Mouse (Mus musculus) T-helper 17 cell (primary cell): ENCODE data around the gene Cox15.

Source experiments
- in situ Hi-C, 2 experiments: fragments of 300-600 bp; cut with MboI, MseI; formaldehyde crosslinking; loops; 1 replicate in 1 of 2; 2 replicates in 1 of 2; pipeline ENCODE4 v1.15.1; 2025; ENCODE audit warnings: high pct_unique_total_duplicates in 2 of 2

The Cox15 gene

DNA sequence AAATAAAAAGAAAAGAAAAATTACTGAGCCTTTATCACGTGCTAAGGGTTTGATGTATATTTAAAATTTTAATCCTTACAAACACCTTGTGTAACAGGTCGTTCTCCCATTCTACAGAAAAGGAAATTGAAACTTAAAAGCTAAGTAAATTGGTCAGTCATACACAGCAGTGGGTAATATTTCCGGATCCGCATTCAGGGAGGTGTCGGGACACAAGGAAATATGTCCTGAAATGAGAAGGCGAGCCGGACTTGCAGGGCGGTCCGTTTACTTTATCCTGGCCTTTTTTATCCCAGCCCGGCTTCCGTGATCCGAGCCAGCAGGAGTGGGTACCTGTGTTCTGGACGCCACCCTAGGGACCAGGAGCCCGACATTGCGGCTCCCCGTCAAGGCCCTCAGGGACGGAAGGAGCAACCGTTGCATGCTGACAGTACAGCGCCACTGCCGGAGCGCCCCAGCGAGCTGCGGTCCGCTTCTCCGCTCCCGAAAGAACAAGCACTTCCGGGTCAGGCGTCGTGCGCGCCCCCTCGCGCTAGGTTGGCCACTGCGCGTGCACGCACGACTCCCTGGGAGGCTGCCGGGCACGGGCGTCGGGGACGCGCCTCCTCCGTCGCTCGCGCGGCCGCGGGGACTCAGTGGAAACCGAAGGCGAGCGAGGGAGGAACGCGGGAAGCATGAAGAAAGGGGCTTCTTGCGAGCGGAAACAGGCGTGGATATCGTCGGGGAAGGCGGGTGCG, at the start of gene Cox15, which contains the start of gene Cutc:
Cox15 (minus strand) TSS at position 512 of the 737 bp plus-strand sequence.
Cutc (plus strand) TSS at position 508 of the 737 bp plus-strand sequence.
- in situ Hi-C loops: no loop called here

DNA sequence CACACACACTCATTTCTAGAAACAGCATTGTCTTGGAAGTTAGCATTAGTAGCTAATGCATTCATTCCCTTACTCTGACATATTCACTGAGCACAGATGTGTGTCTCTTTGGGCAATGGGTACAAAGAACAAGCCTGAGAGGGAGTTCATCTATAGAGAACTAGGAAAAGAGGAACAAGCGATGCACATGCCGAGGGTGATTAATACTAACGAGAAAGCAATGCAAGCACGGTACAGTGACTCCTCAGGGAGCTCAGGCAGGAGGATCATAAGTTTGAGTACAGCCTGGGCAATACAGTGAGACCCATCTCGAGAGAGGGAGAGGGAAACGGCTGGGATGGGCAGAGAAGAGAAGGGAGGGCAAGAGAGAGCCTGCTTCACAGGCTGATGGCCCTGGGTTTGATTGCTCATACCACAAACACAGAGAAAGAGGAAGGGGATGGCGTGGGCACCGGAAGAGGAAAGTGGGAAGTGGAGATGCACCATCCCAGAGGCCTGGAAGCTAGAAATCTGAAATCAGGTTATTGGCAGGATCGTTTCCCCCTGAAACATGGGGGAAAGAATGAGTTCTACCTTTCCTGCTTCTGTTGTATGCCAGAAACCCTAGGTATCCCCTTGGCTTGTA, 48.7 kb upstream of the Cox15 start:
- in situ Hi-C loops: no loop called here

DNA sequence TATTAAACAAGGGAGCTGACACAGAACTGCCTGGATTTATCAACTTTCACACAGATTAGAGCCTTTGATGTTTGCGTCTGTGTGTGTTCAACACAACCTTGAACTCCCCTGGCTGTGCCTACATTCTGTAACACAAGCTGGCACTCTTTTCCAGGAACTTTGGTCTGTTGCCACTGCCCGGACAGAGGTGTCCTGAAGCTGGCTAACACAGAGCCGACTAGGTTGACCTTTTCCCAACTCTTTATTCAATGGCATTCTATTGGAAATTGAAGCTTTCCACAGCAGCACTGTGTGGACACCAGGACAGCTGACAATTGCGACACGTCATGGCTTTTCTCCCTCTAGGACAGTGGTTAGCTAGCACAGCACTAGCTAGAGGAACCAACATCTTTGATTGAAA, 44.4 kb upstream of the Cox15 start:
- in situ Hi-C loops: loop anchor here in 1 of 2 experiments (10.0 kb wide), 1 partner anchor 822 kb away; no protein-coding TSS in a partner anchor

DNA sequence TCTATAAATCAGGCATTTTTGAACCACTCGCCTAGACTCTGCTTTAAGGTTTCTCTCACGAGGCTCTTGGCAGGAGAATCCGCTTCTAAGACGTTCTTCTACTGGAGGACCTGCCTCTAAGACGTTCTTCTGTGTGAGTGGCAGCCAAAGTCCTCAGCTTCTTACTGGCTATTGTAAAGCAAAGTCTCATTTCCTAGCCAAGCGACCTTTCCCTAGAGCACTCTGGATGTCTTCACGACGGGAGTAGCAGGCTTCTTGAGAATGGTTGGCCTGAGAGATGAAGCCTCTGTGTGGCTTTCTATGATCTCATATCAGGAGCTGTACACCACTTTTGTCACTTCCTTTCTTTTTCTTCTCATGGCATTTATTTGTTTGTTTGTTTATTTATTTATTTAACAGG, 42.7 kb upstream of the Cox15 start:
- in situ Hi-C loops: loop anchor here in 1 of 2 experiments (10.0 kb wide), 1 partner anchor 821 kb away; no protein-coding TSS in a partner anchor

DNA sequence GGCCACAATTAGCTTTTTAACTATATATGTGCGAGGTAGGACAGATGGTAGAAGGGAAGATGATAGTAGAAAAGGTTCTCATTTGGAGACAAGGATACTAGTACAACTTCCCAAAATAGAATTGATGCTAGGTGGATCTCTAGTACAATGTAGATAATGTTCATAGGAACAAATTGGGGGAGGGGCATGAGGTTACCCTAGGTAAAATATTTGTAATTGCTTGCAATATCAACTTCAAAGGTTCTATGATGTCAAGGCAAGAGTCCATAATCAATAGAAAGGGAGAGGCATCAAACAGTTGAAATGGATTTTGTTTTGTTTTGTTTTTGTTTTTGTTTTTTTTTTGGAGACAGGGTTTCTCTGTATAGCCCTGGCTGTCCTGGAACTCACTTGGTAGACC, 41.2 kb upstream of the Cox15 start:
- in situ Hi-C loops: loop anchor here in 1 of 2 experiments (10.0 kb wide), 1 partner anchor 819 kb away; no protein-coding TSS in a partner anchor

DNA sequence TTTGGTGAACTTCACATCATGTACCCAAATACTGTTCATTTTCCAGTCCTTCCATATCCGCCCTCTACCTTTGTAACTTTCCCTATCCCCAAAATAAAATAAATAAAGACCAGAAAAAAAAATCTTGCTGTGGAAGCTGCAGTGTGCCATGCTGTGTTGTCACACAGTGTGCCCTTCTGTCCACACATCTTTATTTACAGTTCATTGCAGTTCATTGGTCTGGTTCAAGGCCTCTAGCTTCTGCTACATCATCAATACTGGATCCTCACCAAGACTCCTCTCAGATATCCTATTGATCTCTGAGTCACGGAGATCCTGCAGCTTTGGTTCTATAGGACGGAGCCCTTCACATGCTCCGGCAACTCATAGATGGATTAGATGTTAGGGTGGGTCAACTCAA, 39.7 kb upstream of the Cox15 start:
- in situ Hi-C loops: loop anchor here in 1 of 2 experiments (10.0 kb wide), 1 partner anchor 818 kb away; no protein-coding TSS in a partner anchor

DNA sequence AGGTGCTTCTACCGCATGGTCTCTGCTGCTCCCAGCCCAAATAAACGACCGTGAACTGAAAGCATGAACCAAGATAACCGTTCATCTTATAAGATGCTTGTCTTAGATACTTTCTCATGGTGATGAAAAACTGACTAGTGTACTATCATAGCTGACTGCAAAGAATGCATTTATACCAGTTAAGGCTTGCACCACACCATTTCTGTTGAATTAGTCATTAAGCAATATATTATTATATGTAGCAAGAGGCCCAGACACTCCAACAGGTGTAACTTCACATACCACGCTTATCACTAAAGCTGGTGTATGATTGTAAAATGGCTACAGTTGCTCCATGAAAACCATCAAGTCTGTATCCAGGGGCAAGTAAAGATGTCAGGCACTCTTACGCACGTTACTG, 37.0 kb upstream of the Cox15 start:
- in situ Hi-C loops: loop anchor here in 1 of 2 experiments (10.0 kb wide), 2 partner anchors 815 to 1225 kb away; partner anchors contain the start of gene Lzts2

DNA sequence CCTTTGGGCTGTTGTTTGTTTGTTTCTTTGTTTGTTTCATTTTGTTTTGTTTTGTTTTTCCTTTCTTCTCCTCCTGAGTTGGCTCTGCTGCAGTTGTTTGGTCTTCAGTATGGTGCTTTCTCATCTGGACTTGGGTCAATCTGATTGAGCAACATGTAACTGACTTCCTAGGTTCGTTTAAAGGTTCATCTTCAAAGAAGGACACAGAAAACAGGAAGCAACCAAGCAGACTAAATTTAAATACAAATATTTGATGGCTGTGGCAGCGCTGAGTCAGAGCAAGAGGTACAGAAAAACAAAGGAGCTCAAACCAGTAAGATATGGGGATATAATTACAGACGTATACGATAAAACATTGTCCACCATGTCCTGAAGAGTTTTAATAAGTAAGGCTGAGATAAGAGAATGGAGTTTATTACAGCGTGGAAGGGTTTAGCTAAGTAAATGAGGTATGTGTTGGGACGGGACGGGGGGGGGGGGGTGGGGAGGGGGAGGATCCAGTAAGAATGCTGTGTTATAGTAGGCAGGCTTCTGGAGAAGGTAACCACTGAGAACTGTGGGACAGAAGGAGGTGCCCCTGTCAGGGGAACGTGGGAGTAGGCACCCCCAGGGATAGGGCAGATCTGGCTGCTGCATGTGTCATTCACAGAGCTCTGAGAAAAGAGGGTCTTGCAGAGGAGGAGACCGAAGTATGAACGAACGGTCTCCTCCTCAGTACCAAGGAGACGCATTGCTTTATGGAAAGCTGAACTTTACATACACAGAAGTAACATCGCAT, 33.6 kb upstream of the Cox15 start:
- in situ Hi-C loops: loop anchor here in 1 of 2 experiments (10.0 kb wide), 1 partner anchor 1228 kb away; the partner anchor contains the start of gene Lzts2

DNA sequence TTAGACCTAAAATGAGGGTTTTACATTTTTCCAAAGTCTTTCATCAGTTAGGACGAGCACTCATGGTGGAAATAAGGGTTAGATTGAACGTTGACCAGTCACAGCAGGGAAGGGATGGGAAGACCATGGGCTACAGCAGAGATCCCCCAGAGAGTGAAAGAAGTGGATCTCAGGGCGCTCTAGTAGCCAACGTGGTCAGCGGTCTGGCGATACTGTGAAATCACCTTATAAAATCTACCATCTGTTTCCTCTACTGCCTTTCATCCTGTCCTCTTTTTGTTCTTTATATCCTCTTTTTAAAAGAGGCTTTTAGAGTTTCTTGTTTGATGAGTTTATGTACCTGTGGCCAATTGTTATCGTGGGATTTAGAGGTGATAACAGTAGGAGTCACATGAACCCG, 32.0 kb upstream of the Cox15 start:
- in situ Hi-C loops: loop anchor here in 1 of 2 experiments (10.0 kb wide), 1 partner anchor 1230 kb away; the partner anchor contains the start of gene Lzts2

DNA sequence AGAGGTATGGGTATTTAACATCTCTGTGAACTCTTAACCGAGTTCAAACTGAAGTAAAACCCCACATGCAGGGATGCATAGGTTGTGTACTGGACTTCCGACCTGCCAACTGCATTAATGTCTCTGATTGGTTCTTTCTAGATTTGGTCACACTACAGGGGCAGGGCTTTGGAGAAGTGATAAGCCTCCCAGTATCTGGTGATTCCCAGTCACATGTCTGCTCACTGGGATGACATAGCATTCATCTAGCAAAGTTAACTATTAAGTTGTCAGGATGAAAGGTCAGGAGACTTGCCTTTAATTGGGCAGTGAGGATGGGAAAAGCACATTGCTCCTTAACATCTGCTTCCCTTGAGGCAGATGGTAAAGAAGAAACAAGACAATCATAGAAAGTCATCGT, 29.2 kb upstream of the Cox15 start, which contains the start of gene Abcc2:
Abcc2 (plus strand) TSS at position 213 of the 400 bp plus-strand sequence.
- in situ Hi-C loops: loop anchor here in 1 of 2 experiments (10.0 kb wide), 1 partner anchor 1233 kb away; the partner anchor contains the start of gene Lzts2

DNA sequence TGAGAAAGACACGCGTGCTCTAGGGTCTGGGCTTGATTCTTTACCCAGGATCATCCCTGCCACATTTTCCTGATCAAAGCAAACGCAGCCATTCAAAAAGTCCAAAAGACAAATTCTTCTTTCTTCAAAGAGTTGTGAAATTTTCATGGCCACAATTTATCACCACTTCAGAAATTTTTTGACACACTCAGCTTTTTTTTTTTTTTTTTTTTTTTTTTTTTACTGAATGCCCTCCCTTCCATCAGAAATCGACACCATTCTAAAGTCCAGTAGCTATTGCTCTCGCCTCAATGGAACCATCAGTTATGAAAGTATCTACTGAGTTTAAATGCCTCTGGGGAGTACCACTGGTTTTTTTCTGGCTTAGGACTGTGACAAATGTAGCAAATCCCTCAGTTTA, 27.6 kb upstream of the Cox15 start:
- in situ Hi-C loops: loop anchor here in 1 of 2 experiments (10.0 kb wide), 1 partner anchor 1234 kb away; the partner anchor contains the start of gene Lzts2

DNA sequence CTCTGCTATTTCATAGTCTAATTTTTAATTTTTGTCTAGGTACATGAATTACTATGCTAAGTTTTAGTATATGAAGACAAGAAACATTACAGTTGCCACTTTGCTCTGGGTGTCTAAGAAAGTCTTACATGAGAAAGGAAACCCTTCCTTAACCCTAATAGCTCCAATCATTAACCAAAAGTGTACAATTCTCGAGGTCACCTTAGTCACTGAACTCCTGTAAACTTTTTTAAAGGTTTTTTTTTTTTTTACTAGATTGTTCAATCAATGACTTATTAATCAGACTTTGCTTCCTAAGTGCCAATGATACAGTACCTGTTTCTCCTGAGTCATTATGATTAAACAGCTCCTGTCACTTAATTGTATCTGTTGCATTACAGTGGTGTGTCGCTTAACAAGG, 24.5 kb upstream of the Cox15 start:
- in situ Hi-C loops: no loop called here

DNA sequence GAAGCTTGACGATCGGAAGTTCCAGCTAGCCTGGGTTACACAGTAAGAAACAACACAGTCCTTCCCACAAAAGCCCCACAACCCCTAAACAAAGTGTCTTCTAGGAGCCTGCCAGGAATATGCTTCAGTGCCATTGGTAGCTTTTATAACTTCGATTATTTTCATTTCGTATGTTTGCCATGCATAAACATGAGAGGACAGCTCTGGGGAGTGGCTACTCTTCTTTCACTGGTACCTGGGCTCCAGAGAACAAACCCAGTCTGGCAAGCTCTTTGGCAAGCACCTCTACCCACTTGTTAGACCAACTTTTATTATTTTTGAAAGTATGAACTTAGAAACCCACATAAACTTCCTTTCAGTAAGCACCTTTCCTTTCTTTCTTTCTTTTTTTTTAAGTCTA, 23.8 kb upstream of the Cox15 start:
- in situ Hi-C loops: no loop called here

DNA sequence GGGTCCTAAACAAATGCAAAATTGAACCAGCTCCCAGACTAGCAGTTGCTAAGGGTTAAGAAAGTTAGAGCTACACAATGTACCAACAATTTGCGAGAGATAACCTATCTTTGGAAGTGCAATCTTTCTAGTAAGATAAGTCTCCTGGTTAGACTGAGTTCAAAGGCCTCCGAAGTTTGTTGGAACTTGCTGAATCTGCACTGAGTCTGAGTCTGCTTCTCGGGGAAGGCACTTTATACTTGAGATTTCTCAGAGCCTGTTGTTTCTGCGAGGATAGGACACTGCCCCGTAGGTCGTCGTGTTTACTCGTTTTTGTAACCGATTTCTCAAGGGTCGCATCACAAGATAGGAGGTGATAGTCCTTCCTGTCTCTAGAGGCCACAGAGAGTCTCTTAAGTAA, 22.6 kb upstream of the Cox15 start:
- in situ Hi-C loops: no loop called here

DNA sequence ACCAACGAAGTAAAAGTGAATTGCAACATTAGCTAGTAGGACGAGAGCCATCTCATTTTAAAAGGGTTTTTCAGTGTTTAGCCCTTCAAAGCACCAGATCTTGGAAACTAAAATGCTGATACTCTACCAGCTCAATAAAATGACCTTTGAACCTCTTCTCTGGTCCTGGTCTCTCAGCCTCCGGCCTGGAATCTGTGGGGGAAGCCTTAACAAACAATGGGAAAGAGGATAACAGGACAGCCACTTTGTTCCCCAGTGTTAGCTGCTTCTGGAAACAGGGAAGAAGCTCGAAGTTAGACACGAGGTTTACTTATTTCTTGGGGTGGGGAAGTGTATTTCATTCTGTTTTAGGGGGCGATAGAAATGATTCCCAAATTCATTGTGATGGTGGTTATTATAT, 19.5 kb upstream of the Cox15 start:
- in situ Hi-C loops: no loop called here

DNA sequence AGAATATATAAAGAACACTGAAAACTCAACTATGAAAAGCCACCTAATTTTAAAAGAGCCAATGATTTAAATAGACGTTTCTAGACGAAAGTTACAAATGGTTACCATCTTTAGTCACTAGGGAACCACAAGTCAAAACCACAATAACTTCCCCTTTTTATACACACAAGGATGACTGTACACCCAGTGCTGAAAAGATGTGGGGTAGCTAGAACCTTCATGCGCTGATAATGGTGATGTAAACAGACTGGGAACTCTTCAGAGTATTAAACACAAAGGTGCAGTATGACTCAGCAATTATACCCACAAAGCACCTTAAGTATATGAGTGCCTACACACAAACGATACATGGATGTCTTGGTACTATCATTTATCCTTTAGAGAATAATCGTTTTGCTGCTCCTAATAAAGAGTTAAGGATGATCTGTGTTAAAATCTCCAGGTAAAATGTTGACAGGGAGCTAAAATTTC, 18.7 kb upstream of the Cox15 start:
- in situ Hi-C loops: no loop called here

DNA sequence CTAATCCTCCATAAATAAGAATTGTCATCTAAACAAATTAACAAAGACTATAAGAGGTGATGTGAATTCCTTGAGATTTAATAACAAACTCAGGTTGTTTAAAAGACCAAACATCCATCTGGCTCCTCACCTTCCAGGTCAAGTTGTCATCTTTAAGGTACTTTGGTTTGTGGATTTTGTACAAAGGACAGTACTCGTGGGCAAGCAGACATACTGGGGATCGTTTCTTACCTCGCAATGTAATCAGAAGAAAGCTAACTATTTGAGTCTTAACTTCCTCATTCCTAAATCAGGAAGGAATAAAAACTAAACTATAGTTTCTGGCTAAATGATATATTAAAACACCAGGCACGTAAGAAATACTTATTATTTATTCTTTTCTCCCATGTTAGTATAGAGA, 17.8 kb upstream of the Cox15 start:
- in situ Hi-C loops: no loop called here

DNA sequence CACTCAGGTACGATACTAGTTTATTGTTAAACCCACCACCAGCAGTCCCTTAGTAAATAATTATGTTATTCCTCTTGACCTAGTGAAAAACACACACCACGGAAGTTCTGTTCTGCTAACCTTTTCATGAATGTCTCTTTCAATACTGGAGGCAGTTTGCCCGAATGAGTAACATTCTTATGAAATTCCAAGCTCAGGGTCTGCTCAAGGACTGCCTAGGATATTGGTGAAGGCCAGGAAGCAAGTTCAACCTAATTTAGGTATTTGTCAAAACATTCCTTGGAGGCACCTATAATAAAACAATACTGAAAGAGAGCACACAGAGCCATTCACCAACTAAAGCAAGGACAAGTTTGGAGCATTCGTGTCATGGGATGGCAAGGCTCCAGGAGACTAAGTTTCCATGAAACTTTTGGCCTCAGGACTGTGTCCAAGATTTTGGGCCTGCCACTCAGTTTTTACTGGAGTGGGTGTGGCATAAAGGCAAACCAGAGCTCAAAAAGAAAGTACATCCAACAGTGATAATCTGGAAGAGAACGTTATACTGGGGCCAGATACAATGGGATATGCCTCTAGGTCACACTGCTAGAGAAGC, 16.7 kb upstream of the Cox15 start:
- in situ Hi-C loops: no loop called here

DNA sequence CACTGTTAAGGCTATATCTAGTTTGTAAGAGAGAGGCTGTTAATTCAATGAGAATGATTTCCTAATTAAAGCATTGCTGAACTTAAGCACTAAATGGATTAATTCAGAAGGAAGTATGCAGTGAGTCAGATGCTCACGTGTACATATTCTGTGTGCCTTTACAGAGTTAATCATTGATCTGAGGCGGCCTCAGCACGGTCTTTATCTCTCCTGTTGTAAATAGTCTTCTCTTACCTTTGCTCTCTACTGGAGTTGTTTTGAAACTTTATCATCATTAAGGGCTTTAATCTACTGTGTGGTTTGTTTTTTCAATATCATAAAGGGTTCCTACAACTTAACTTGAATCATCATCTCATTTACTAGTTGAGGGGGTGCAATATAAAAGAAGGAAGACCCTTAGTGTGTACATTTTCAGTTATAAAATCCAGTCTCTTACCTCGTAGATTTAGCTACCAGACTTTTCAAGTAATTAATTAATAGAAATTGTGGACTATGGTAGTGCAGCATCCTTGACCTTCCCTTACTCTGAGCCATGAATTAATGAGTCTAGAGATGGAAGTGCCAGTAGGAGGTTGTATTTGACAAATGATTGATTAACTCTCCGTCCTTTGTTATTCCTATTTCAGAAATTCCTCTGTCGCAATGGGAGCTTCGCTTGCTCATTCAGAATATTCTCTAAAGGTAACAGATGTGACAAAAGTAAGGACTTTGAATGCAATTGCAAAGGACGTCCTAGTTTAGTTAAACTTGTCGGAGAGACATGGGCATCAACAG, 14.9 kb upstream of the Cox15 start:
- in situ Hi-C loops: no loop called here

DNA sequence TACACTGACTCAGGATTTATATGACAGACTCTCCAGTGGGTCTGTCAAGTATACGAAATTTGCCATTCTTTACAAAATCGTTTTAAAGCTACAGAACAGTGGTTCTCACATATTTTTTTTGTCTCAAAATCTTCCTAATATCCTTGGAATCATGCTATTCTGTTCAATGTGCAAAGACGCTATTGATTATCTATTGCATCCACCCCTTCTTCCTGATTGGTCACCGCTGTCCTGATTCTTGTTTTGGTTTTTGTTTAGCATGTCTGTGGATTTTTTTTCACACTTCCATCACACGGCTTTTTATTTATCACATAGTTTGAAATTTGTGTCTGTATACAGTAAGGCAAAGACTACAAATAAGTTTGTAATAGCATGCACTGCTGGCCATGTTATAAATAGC, 13.7 kb upstream of the Cox15 start:
- in situ Hi-C loops: no loop called here
